Mouse (Mus musculus) layer of hippocampus, adult 11-12 months (tissue): ENCODE results near the gene Fiz1.

Experiments used
- DNase-seq: peaks from one replicate; pipeline ENCODE4 v3.0.0; 2022; ENCODE audit warnings: low spot score

The Fiz1 gene

GRCm38 (mm10) chr7:4996934-4997333, 17.6 kb downstream of the Fiz1 start:
- no peak for DNase-seq

GRCm38 (mm10) chr7:4996003-4996895, 18.2 kb downstream of the Fiz1 start, which contains the start of gene Zfp579:
Gene Zfp579 (minus strand): TSS chr7:4996158.
- DNase-seq = peak; percentile 92

GRCm38 (mm10) chr7:4995268-4996002, 19.1 kb downstream of the Fiz1 start:
- DNase-seq = no peak

- DNase-seq = no peak
These were observed 20.3 kb downstream of the Fiz1 start for GRCm38 (mm10) chr7:4993999-4994788.

- no peak for DNase-seq
These were observed 21.0 kb downstream of the Fiz1 start for GRCm38 (mm10) chr7:4993347-4993998.

GRCm38 (mm10) chr7:4988250-4988649, 26.2 kb downstream of the Fiz1 start:
- no peak for DNase-seq

GRCm38 (mm10) chr7:4976832-4977231, 37.7 kb downstream of the Fiz1 start:
- no peak for DNase-seq

GRCm38 (mm10) chr7:4975455-4975854, 39.0 kb downstream of the Fiz1 start:
- DNase-seq = no peak

GRCm38 (mm10) chr7:4972321-4973047, 42.0 kb downstream of the Fiz1 start:
- peak; percentile 15 for DNase-seq

- no peak for DNase-seq
These were observed 42.8 kb downstream of the Fiz1 start for GRCm38 (mm10) chr7:4971710-4972109.

- DNase-seq = no peak
These were observed 43.4 kb downstream of the Fiz1 start, which contains the start of gene Sbk3 for GRCm38 (mm10) chr7:4971068-4971467. Gene Sbk3 (minus strand): TSS chr7:4971168.

GRCm38 (mm10) chr7:4964988-4965387, 49.5 kb downstream of the Fiz1 start:
- no peak for DNase-seq

GRCm38 (mm10) chr7:4964272-4964671, 50.2 kb downstream of the Fiz1 start, which contains the start of gene Sbk2:
Gene Sbk2 (minus strand): TSS chr7:4964406.
- DNase-seq = peak; percentile 78

GRCm38 (mm10) chr7:4963527-4963926, 51.0 kb downstream of the Fiz1 start:
- DNase-seq = no peak

GRCm38 (mm10) chr7:4957361-4957760, 57.1 kb downstream of the Fiz1 start:
- DNase-seq = no peak
